Mouse (Mus musculus): ENCODE results near the gene Arhgef7. TPM values are rescaled to one million over a fixed set of nuclear protein-coding genes. Genes with fewer than 3 reads are reported as not detected.

Arhgef7 gene
- polyA plus RNA-seq, 1 experiment from 2014 or later, result 56.9 TPM

- no peak overlapping the region for H3K4me3 ChIP-seq
- H3K36me3 ChIP-seq (replicated peaks), result peaks cover 100% of the 10 kb centered on the region
- WGBS, result 87% methylated on average over 5 of the region's 5 CpGs
- DNase-seq (ENCODE audit: extremely low spot score, low spot score), result no peak
- no peaks in the 10 kb centered on the region for H3K9me3 ChIP-seq
- no peaks in the 10 kb centered on the region for H3K27me3 ChIP-seq (ENCODE audit: poor library complexity, severe bottlenecking)
- H3K27ac ChIP-seq, result no peak overlapping the region
- no peaks in the 10 kb centered on the region for H3K4me1 ChIP-seq
Observed at GRCm38 (mm10) chr8:11820568-11820967, 93.0 kb downstream of the Arhgef7 start.

DNA sequence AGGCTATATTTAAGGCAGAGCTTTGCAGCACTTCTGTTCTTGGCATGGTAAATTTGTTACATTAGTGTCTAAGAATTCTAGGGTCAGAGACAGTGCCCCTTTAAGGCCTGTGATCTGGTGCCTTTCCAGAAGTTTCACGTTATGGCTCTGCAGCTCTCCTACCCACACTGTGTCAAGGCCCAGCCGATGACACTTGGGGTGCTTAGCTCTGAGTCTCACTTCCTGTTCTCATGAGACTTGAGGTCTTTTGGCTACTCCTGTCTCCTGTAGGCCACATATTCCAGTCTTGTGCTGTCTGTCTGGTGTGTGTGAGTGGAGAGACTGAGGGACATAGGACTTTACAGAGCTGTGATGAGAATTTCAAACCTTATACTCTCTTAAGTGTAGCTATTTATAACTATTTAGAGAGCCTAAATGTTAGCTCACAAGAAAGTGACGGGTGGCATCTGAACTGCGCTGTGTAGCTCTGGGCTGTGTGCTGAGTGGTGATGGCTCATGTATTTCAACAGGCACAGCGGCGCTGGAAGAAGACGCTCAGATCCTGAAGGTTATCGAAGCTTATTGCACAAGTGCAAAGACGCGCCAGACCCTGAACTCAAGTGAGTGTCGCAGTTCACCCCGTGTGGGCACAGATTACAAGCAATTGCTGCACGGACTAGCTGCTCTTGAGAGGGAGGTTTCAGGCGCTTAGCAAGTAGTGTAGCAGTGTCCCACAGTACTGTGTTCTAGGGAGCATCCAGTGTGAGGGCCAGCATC lies 94.1 kb downstream of the Arhgef7 start:
- no peaks in the 10 kb centered on the region for H3K4me1 ChIP-seq
- peaks cover 100% of the 10 kb centered on the region for H3K36me3 ChIP-seq (replicated peaks)
- H3K27me3 ChIP-seq (ENCODE audit: poor library complexity, severe bottlenecking), result no peaks in the 10 kb centered on the region
- H3K27ac ChIP-seq, result no peak overlapping the region
- H3K9me3 ChIP-seq, result no peaks in the 10 kb centered on the region
- no peak for DNase-seq (ENCODE audit: extremely low spot score, low spot score)
- H3K4me3 ChIP-seq, result no peak overlapping the region
- 93% methylated on average over 14 of the region's 14 CpGs for WGBS

DNA sequence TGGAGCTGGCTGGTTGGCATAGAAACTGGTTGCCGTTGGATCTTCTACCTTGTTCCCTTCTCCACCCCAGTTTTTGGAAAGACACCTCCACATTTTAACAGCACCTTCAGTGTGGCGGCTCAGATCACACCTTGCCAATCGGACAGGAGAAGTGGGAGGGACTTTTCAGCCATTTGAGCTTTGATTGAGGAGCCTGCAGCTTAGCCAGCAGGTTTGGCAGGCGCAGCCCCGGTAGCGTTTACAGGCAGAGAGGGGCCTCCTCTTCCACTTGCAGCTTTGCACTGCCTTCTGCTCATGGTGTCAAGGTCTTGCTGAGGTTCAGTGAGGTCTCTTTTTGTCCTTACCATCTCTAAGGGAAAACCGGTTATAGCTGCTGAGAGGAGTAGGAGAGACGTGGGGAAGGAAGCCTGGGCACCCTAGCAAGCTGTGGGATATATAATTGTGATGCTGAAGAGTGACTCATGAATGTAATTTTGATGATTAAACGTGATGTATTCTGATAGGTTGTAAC lies 95.1 kb downstream of the Arhgef7 start:
- no peaks in the 10 kb centered on the region for H3K9me3 ChIP-seq
- peaks cover 100% of the 10 kb centered on the region for H3K36me3 ChIP-seq (replicated peaks)
- H3K27me3 ChIP-seq (ENCODE audit: poor library complexity, severe bottlenecking), result no peaks in the 10 kb centered on the region
- no peaks in the 10 kb centered on the region for H3K4me1 ChIP-seq
- WGBS, result 83% methylated on average over 9 of the region's 9 CpGs
- no peak for DNase-seq (ENCODE audit: extremely low spot score, low spot score)
- H3K27ac ChIP-seq, result no peak overlapping the region
- H3K4me3 ChIP-seq, result no peak overlapping the region

DNA sequence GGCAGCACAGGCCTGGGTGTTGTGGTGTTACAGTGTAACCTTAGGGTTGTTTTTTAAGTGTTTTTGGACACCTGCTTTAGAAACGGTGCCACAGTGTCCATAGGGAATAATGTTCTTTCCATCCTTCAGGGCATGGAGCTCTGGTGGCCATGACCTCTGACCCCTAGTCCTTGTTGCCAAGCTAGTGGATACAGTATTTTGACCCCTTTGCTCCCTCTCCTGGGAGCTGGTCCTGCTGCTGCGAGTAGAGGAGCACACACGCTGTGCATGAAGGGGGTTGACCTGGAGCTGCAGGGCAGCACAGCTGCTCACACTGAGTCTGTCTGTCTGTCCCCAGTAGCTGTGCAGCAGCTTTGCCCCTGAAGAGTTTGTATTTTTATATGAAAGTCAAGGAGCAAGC lies 98.2 kb downstream of the Arhgef7 start:
- no peak overlapping the region for H3K27ac ChIP-seq
- H3K4me3 ChIP-seq, result no peak overlapping the region
- DNase-seq (ENCODE audit: extremely low spot score, low spot score), result no peak
- H3K4me1 ChIP-seq, result 0 out of 2 replicates have a peak, but pooled peaks cover 3% of the 10 kb centered on the region
- WGBS, result 71% methylated on average over 3 of the region's 3 CpGs
- no peaks in the 10 kb centered on the region for H3K27me3 ChIP-seq (ENCODE audit: poor library complexity, severe bottlenecking)
- no peaks in the 10 kb centered on the region for H3K9me3 ChIP-seq
- peaks cover 98% of the 10 kb centered on the region for H3K36me3 ChIP-seq (replicated peaks)

GRCm38 (mm10) chr8:11827312-11827711 lies 99.8 kb downstream of the Arhgef7 start:
- Histone ChIP-seq H3K4me1 (0 out of 2 replicates have a peak, but pooled peaks cover 3% of the 10 kb centered on the region), H3K9me3 (no peaks in the 10 kb centered on the region), H3K27ac (no peak overlapping the region), H3K4me3 (no peak overlapping the region), H3K27me3 (ENCODE audit: poor library complexity, severe bottlenecking) (no peaks in the 10 kb centered on the region), H3K36me3 (replicated peaks) (peaks cover 98% of the 10 kb centered on the region)
- WGBS, result 93% methylated on average over 3 of the region's 3 CpGs
- no peak for DNase-seq (ENCODE audit: extremely low spot score, low spot score)

DNA sequence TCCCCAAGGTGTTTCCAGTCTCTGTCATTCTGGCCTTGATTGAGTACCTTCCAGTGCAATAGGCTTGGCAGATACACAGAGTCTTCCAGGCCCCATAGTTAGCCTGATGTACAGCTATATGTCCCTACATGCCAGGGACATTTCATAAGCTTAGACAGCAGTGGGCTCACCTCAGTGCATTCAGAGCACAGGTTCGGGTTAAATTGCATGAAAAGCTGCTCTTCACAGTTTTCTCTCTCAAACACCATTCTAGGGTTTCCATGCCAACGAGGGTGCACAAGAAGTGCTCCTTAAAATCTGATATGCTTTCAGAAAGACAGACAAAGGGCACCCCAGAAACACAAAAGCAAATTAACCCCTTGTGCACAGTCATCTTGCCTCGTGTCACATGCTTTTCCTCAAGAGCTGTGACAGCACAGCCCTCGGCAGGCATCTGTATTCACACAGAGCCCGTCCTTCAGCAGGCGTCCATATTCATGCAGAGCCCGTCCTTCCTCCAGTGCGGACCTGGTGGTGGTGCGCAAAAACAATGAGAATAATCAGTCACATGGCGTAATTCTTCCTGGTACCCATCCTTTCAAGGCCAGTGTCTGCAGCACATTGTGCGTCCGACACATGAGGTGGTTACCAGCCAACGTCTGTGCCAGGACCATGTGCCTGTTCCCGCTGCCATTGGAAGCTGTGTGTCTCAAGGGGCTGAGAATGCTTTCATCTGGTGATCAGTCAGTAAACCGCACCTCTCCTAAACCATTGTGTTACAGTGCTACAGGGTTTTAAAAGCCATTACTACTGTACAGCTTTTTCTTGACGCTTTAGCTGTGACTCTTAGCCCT lies 102.9 kb downstream of the Arhgef7 start:
- H3K4me1 ChIP-seq, result 0 out of 2 replicates have a peak, but pooled peaks cover 3% of the 10 kb centered on the region
- 88% methylated on average over 16 of the region's 16 CpGs for WGBS
- peaks cover 98% of the 10 kb centered on the region for H3K36me3 ChIP-seq (replicated peaks)
- H3K4me3 ChIP-seq, result no peak overlapping the region
- DNase-seq (ENCODE audit: extremely low spot score, low spot score), result no peak
- no peaks in the 10 kb centered on the region for H3K9me3 ChIP-seq
- no peaks in the 10 kb centered on the region for H3K27me3 ChIP-seq (ENCODE audit: poor library complexity, severe bottlenecking)
- no peak overlapping the region for H3K27ac ChIP-seq

DNA sequence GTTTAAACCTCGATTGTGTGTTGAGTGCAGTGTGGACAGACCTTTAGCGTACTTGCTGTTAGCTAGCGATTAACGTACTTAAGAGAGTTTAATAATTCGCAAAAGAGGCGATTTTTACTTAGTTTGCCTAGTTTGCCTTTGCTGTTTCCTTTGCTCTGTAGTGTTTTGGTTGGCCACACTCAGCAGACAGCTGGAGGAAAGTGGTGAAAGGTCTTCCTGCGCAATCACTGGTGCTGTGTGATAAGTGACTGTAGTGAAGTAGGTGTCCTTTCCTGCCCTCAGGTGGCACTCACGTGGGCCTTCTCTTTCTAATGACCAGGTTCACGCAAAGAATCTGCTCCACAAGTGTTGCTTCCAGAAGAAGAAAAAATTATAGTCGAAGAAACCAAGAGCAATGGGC lies 103.7 kb downstream of the Arhgef7 start:
- no peak overlapping the region for H3K27ac ChIP-seq
- H3K4me3 ChIP-seq, result no peak overlapping the region
- no peaks in the 10 kb centered on the region for H3K9me3 ChIP-seq
- no peak for DNase-seq (ENCODE audit: extremely low spot score, low spot score)
- peaks cover 98% of the 10 kb centered on the region for H3K36me3 ChIP-seq (replicated peaks)
- H3K27me3 ChIP-seq (ENCODE audit: poor library complexity, severe bottlenecking), result no peaks in the 10 kb centered on the region
- 0 out of 2 replicates have a peak, but pooled peaks cover 3% of the 10 kb centered on the region for H3K4me1 ChIP-seq
- 95% methylated on average over 10 of the region's 10 CpGs for WGBS

DNA sequence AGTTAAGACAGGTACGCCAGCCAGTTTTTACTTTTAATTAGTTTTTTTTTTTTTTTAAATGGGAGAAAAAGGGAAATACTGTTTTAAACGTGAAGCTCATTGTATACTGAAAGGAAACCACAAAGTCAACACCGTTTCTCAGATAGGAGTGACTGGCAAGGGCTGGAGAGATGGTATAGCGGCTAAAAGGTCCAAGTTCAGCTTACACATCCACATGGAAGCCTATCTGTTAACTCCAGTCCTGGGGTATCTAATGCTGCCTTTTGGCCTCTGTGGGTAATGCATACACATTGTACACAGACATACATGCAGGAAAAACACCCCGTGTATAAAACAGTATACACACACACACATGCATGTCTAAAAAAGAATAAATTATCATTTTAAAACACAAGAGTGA lies 104.4 kb downstream of the Arhgef7 start:
- H3K9me3 ChIP-seq, result no peaks in the 10 kb centered on the region
- 0 out of 2 replicates have a peak, but pooled peaks cover 3% of the 10 kb centered on the region for H3K4me1 ChIP-seq
- H3K27me3 ChIP-seq (ENCODE audit: poor library complexity, severe bottlenecking), result no peaks in the 10 kb centered on the region
- H3K27ac ChIP-seq, result no peak overlapping the region
- H3K36me3 ChIP-seq (replicated peaks), result peaks cover 94% of the 10 kb centered on the region
- no peak for DNase-seq (ENCODE audit: extremely low spot score, low spot score)
- H3K4me3 ChIP-seq, result no peak overlapping the region
- 92% methylated on average over 5 of the region's 5 CpGs for WGBS

GRCm38 (mm10) chr8:11833157-11833556 lies 105.6 kb downstream of the Arhgef7 start:
- Histone ChIP-seq H3K27ac (no peak overlapping the region), H3K36me3 (replicated peaks) (peaks cover 82% of the 10 kb centered on the region), H3K4me1 (0 out of 2 replicates have a peak, but pooled peaks cover 3% of the 10 kb centered on the region), H3K4me3 (no peak overlapping the region), H3K9me3 (no peaks in the 10 kb centered on the region), H3K27me3 (ENCODE audit: poor library complexity, severe bottlenecking) (no peaks in the 10 kb centered on the region)
- WGBS, result 93% methylated on average over 4 of the region's 4 CpGs
- DNase-seq (ENCODE audit: extremely low spot score, low spot score), result no peak

DNA sequence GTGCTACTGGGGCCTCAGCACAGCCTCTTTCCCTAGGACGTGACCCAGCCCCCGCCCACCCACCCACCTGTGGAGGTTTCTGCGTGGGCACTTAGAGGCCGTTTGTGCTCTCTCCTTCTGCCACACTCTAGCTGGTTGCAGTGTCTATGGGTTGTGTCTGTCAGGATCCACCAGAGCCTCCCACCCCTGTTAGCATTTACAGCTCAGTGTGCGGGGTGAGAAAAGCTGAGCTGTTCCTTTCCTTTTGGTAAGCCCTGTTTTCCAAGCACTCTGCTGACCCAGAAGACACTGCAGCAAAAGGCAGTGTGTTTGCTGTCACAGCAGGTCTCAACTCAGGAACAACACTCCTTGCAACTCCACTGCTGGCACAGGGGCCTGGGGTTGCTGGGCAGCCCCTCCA lies 106.7 kb downstream of the Arhgef7 start:
- WGBS, result 88% methylated on average over 5 of the region's 5 CpGs
- Histone ChIP-seq H3K4me1 (0 out of 2 replicates have a peak, but pooled peaks cover 3% of the 10 kb centered on the region), H3K27me3 (ENCODE audit: poor library complexity, severe bottlenecking) (no peaks in the 10 kb centered on the region), H3K36me3 (replicated peaks) (peaks cover 71% of the 10 kb centered on the region), H3K4me3 (no peak overlapping the region), H3K9me3 (no peaks in the 10 kb centered on the region), H3K27ac (no peak overlapping the region)
- DNase-seq (ENCODE audit: extremely low spot score, low spot score), result no peak

- Histone ChIP-seq H3K27ac (no peak overlapping the region), H3K36me3 (replicated peaks) (peaks cover 66% of the 10 kb centered on the region), H3K27me3 (ENCODE audit: poor library complexity, severe bottlenecking) (no peaks in the 10 kb centered on the region), H3K4me1 (0 out of 2 replicates have a peak, but pooled peaks cover 3% of the 10 kb centered on the region), H3K4me3 (no peak overlapping the region), H3K9me3 (no peaks in the 10 kb centered on the region)
- no peak for DNase-seq (ENCODE audit: extremely low spot score, low spot score)
- WGBS, result 93% methylated on average over 16 of the region's 16 CpGs
Observed at GRCm38 (mm10) chr8:11834691-11835090, 107.2 kb downstream of the Arhgef7 start.

DNA sequence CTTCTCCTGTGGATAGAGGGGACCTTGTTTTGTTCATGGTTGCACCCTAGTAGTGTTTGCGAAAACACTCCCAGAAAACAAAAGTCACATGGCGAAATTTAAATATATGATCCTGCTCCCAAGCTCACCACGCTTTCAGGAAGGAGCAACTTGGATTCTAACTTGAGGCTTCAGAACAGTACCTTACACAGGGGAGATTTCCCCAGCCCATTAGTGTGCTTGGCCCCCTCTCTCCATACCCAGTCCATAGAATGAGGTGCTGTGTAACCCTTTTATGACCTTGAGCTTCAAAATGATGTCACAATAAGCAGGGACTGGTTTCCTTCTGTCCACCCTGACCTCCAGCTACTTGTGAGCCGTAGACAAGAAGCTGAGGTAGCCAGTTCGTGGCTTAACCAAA lies 112.7 kb downstream of the Arhgef7 start, which contains the start of gene Tex29:
TSS of gene Tex29 (plus strand) at position 301 of the 400 bp plus-strand sequence.
- Histone ChIP-seq H3K4me1 (peaks cover 9% of the 10 kb centered on the region), H3K4me3 (no peak within 1 kb of the TSS), H3K36me3 (replicated peaks) (peaks cover 14% of the 10 kb centered on the region), H3K27me3 (ENCODE audit: poor library complexity, severe bottlenecking) (no peaks in the 10 kb centered on the region), H3K27ac (no peak within 1 kb of the TSS), H3K9me3 (no peaks in the 10 kb centered on the region)
- no peak for DNase-seq (ENCODE audit: extremely low spot score, low spot score)
- WGBS, result 88% methylated on average over 5 of the region's 5 CpGs

Data from forebrain, embryonic 10.5 days (tissue).